Mouse (Mus musculus) cerebellum, adult 2 months (tissue): ENCODE data around the gene Gls.

Source experiments
- CTCF ChIP-seq: fragments of 200-500 bp; IDR thresholded peaks from 2 replicates; pipeline ENCODE4 v1.5.1; 2011; ENCODE audit warnings: low read depth, mild to moderate bottlenecking, control low read depth, low read length, moderate library complexity, borderline replicate concordance; ENCODE audit not compliant: insufficient read depth
- POLR2A ChIP-seq: fragments of 200-500 bp; IDR thresholded peaks from 2 replicates; pipeline ENCODE4 v1.6.1; 2011; ENCODE audit warnings: low read length, control low read depth, borderline replicate concordance; ENCODE audit not compliant: insufficient read depth

GRCm38 (mm10) chr1:52149934-52150346, 83.1 kb downstream of the Gls start:
- TF ChIP-seq POLR2A (no peak), CTCF (no peak)
